Mouse (Mus musculus): Measurements from ENCODE around the gene Cenpe. TPM values are rescaled to one million over a fixed set of nuclear protein-coding genes. Genes with fewer than 3 reads are reported as not detected.

Gene Cenpe
- polyA plus RNA-seq, 1 experiment from 2014 or later = 46.7 TPM

GRCm38 (mm10) chr3:135312916-135313491 is 100.7 kb downstream of the Cenpe start:
- no peak for ATAC-seq (ENCODE audit: low FRiP score, low TSS enrichment)
- Histone ChIP-seq H3K36me3 (ENCODE audit: control insufficient read depth, insufficient read depth, low read length) (no peaks in the 10 kb centered on the region), H3K27ac (ENCODE audit: low read depth, low read length) (no peak overlapping the region), H3K9me3 (ENCODE audit: control insufficient read depth, low read length) (0 out of 2 replicates have a peak, but pooled peaks cover 3% of the 10 kb centered on the region), H3K4me1 (ENCODE audit: control insufficient read depth, insufficient read depth, low read length) (no peaks in the 10 kb centered on the region), H3K27me3 (ENCODE audit: control insufficient read depth, insufficient read depth, low read length) (no peaks in the 10 kb centered on the region), H3K4me3 (ENCODE audit: low read length) (no peak overlapping the region), H3K4me2 (replicated peaks; ENCODE audit: low read depth, low read length) (no peak overlapping the region), H3K9ac (ENCODE audit: low read depth, low read length) (no peak overlapping the region)
- WGBS = 54% methylated on average over 2 of the region's 2 CpGs

DNA sequence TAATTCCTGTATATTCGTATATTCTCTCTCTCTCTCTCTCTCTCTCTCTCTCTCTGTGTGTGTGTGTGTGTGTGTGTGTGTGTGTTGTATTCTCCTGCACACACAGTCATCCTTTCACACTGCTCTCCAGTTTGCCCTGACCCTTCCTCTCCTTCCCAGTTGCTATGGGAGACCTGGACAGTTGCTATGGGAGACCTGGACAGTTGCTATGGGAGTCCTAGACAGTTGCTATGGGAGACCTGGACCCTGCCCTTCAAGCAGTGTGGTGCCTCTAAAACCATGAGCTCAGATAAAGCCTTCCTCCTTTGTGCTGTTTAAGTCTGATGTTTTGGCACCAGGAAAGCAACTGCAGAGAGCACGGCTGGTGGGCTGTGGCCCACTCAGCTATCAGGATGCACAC is 101.4 kb downstream of the Cenpe start:
- Histone ChIP-seq H3K27ac (ENCODE audit: low read depth, low read length) (no peak overlapping the region), H3K36me3 (ENCODE audit: control insufficient read depth, insufficient read depth, low read length) (no peaks in the 10 kb centered on the region), H3K9ac (ENCODE audit: low read depth, low read length) (no peak overlapping the region), H3K27me3 (ENCODE audit: control insufficient read depth, insufficient read depth, low read length) (no peaks in the 10 kb centered on the region), H3K4me2 (replicated peaks; ENCODE audit: low read depth, low read length) (no peak overlapping the region), H3K4me1 (ENCODE audit: control insufficient read depth, insufficient read depth, low read length) (no peaks in the 10 kb centered on the region), H3K4me3 (ENCODE audit: low read length) (no peak overlapping the region), H3K9me3 (ENCODE audit: control insufficient read depth, low read length) (0 out of 2 replicates have a peak, but pooled peaks cover 3% of the 10 kb centered on the region)
- ATAC-seq (ENCODE audit: low FRiP score, low TSS enrichment) = no peak
- WGBS = 100% methylated on average over 2 of the region's 2 CpGs

DNA sequence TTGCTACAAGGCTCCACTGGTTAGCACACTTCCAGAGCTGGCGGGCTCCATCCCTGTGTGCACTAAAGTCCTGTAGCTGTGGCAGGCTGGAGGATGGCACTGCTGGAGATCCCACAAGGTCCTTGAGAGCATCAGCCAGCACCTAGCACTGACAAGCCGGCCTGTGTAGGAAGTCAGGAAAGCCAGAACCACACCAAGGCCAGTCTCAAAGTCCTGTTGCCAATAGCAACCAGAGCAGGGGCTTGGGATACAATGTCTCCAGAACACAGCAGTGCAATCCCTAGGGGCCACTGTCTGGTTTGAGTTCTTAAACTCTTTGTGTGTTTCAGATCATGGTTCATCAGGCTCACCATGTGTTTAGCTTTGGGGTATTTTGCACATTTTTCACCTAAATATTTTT is 102.5 kb downstream of the Cenpe start:
- ATAC-seq (ENCODE audit: low FRiP score, low TSS enrichment) = no peak
- no peaks in the 10 kb centered on the region for H3K36me3 ChIP-seq (ENCODE audit: control insufficient read depth, insufficient read depth, low read length)
- no peak overlapping the region for H3K4me3 ChIP-seq (ENCODE audit: low read length)
- 70% methylated on average over 2 of the region's 2 CpGs for WGBS
- no peak overlapping the region for H3K27ac ChIP-seq (ENCODE audit: low read depth, low read length)
- no peak overlapping the region for H3K9ac ChIP-seq (ENCODE audit: low read depth, low read length)
- no peaks in the 10 kb centered on the region for H3K27me3 ChIP-seq (ENCODE audit: control insufficient read depth, insufficient read depth, low read length)
- H3K4me2 ChIP-seq (replicated peaks; ENCODE audit: low read depth, low read length) = no peak overlapping the region
- H3K9me3 ChIP-seq (ENCODE audit: control insufficient read depth, low read length) = 0 out of 2 replicates have a peak, but pooled peaks cover 3% of the 10 kb centered on the region
- H3K4me1 ChIP-seq (ENCODE audit: control insufficient read depth, insufficient read depth, low read length) = no peaks in the 10 kb centered on the region

- WGBS = 89% methylated on average over 9 of the region's 9 CpGs
These were observed 103.5 kb downstream of the Cenpe start for GRCm38 (mm10) chr3:135315720-135316425.

DNA sequence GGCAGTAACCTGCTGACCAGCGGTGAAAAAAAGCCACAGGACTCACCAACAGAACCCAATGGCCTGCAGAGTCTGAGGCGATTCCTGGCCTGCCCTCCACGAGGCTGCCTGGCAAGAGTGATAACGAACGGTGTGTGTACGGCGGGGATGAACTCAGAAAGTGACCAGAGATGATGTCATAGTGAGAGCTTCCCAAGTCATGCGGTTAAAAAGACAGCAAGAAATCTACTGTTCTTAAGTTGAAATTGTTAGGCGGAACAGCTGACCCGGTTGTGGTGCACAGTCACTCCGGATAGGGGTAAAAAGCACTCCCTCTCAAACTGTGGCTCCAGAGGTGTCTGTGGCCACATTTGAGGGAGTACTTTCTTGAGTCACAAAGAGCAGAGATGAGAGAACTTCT is 106.0 kb downstream of the Cenpe start:
- no peaks in the 10 kb centered on the region for H3K36me3 ChIP-seq (ENCODE audit: control insufficient read depth, insufficient read depth, low read length)
- 83% methylated on average over 11 of the region's 11 CpGs for WGBS
- H3K4me1 ChIP-seq (ENCODE audit: control insufficient read depth, insufficient read depth, low read length) = no peaks in the 10 kb centered on the region
- H3K27ac ChIP-seq (ENCODE audit: low read depth, low read length) = no peak overlapping the region
- H3K4me3 ChIP-seq (ENCODE audit: low read length) = no peak overlapping the region
- no peaks in the 10 kb centered on the region for H3K27me3 ChIP-seq (ENCODE audit: control insufficient read depth, insufficient read depth, low read length)
- no peak overlapping the region for H3K9ac ChIP-seq (ENCODE audit: low read depth, low read length)
- H3K9me3 ChIP-seq (ENCODE audit: control insufficient read depth, low read length) = 0 out of 2 replicates have a peak, but pooled peaks cover 3% of the 10 kb centered on the region
- H3K4me2 ChIP-seq (replicated peaks; ENCODE audit: low read depth, low read length) = no peak overlapping the region
- no peak for ATAC-seq (ENCODE audit: low FRiP score, low TSS enrichment)

More at GRCm38 (mm10) chr3:135315720-135316425, 103.5 kb downstream of the Cenpe start:
- H3K4me2 ChIP-seq (replicated peaks; ENCODE audit: low read depth, low read length) = no peak overlapping the region
- no peak for ATAC-seq (ENCODE audit: low FRiP score, low TSS enrichment)
- no peaks in the 10 kb centered on the region for H3K36me3 ChIP-seq (ENCODE audit: control insufficient read depth, insufficient read depth, low read length)
- H3K27me3 ChIP-seq (ENCODE audit: control insufficient read depth, insufficient read depth, low read length) = no peaks in the 10 kb centered on the region
- no peak overlapping the region for H3K9ac ChIP-seq (ENCODE audit: low read depth, low read length)
- H3K27ac ChIP-seq (ENCODE audit: low read depth, low read length) = no peak overlapping the region
- H3K4me3 ChIP-seq (ENCODE audit: low read length) = no peak overlapping the region
- 0 out of 2 replicates have a peak, but pooled peaks cover 3% of the 10 kb centered on the region for H3K9me3 ChIP-seq (ENCODE audit: control insufficient read depth, low read length)
- H3K4me1 ChIP-seq (ENCODE audit: control insufficient read depth, insufficient read depth, low read length) = no peaks in the 10 kb centered on the region

Other genes starting within 250 kb of the Cenpe start
- 18.1 and 18.2 TPM in 2 replicates for gene Bdh2, start 68.7 kb downstream of the Cenpe start, polyA plus RNA-seq (2014; fragmentation: Nextera tagmentation; extraction: Ambion mirVana)
- gene Slc9b2, start 95.2 kb downstream of the Cenpe start, polyA plus RNA-seq (2014; fragmentation: Nextera tagmentation; extraction: Ambion mirVana) = 2.5 and 4.9 TPM in 2 replicates
- gene Slc9b1, start 135.5 kb downstream of the Cenpe start, polyA plus RNA-seq (2014; fragmentation: Nextera tagmentation; extraction: Ambion mirVana) = 0.27 and 0.46 TPM in 2 replicates
- gene Cisd2, start 211.4 kb downstream of the Cenpe start, polyA plus RNA-seq (2014; fragmentation: Nextera tagmentation; extraction: Ambion mirVana) = 58.3 and 73.2 TPM in 2 replicates
- gene Ube2d3, start 225.6 kb downstream of the Cenpe start, polyA plus RNA-seq (2014; fragmentation: Nextera tagmentation; extraction: Ambion mirVana) = 509 and 612 TPM in 2 replicates

Measured in kidney, embryonic 14.5 days (tissue).